Mouse (Mus musculus) liver, embryonic 16.5 days (tissue): ENCODE results near the gene Col26a1. TPM values are rescaled to one million over a fixed set of nuclear protein-coding genes. Genes with fewer than 3 reads are reported as not detected.

ENCODE experiments used
- ATAC-seq: fragments of 200-750 bp; cut with Nextera tagmentation; 2 replicates; pipeline ENCODE4 v1.8.0; 2017; ENCODE audit warnings: low read depth, mild to moderate bottlenecking, moderate number of reproducible peaks, moderate library complexity
- H3K27ac ChIP-seq: fragments of 300-500 bp; sonication (generic); 2 replicates; pipeline ENCODE4 v1.5.1; 2014; ENCODE audit warnings: mild to moderate bottlenecking, low read length
- H3K27me3 ChIP-seq: fragments of 300-500 bp; sonication (generic); 2 replicates; pipeline ENCODE4 v1.6.1; 2014; ENCODE audit warnings: low read depth, low read length, mixed read lengths; ENCODE audit not compliant: control insufficient read depth, insufficient read depth
- H3K36me3 ChIP-seq: fragments of 300-500 bp; sonication (generic); 2 replicates; pipeline ENCODE4 v1.6.1; 2014; ENCODE audit warnings: mild to moderate bottlenecking; ENCODE audit not compliant: control insufficient read depth, insufficient read depth
- H3K4me1 ChIP-seq: fragments of 300-500 bp; sonication (generic); 2 replicates; pipeline ENCODE4 v1.6.1; 2014; ENCODE audit warnings: low read depth, low read length, mixed read lengths; ENCODE audit not compliant: control insufficient read depth
- H3K4me2 ChIP-seq: fragments of 300-500 bp; sonication (generic); 2 replicates; pipeline ENCODE4 v1.6.1; 2014; ENCODE audit warnings: low read depth, low read length, mixed read lengths
- H3K4me3 ChIP-seq: fragments of 300-500 bp; sonication (generic); 2 replicates; pipeline ENCODE4 v1.5.1; 2014; ENCODE audit warnings: low read depth, mild to moderate bottlenecking, low read length
- H3K9ac ChIP-seq: fragments of 300-500 bp; sonication (generic); 2 replicates; pipeline ENCODE4 v1.6.1; 2014; ENCODE audit warnings: low read depth, low read length
- H3K9me3 ChIP-seq: fragments of 300-500 bp; sonication (generic); replicated peaks from 2 replicates; pipeline ENCODE4 v1.6.1; 2016; ENCODE audit warnings: low read length; ENCODE audit not compliant: control insufficient read depth
- WGBS: fragments of 180-500 bp; shearing (Covaris S2); extraction: QIAGEN DNeasy Blood & Tissue Kit; methylation state at CpG from one replicate; pipeline ENCODE4 v1.1.7; 2014; ENCODE audit not compliant: insufficient replicate concordance; 5-methylcytosine and 5-hydroxymethylcytosine counted together
- polyA plus RNA-seq: library from polyadenylated mRNA; unstranded; fragments of >200 nt; fragmentation: Nextera tagmentation; extraction: Ambion mirVana; gene quantifications from 2 replicates; pipeline ENCODE4 v1.2.1, GENCODE M21; 2015

The Col26a1 gene
- polyA plus RNA-seq, 1 experiment from 2014 or later = 0.42 TPM

GRCm38 (mm10) chr5:136702159-136702725 lies 180.8 kb downstream of the Col26a1 start:
- Histone ChIP-seq H3K27ac (no peak overlapping the region), H3K27me3 (no peaks in the 10 kb centered on the region), H3K4me2 (no peak overlapping the region), H3K9ac (no peak overlapping the region), H3K4me3 (no peak overlapping the region), H3K36me3 (no peaks in the 10 kb centered on the region), H3K4me1 (no peaks in the 10 kb centered on the region), H3K9me3 (no peaks in the 10 kb centered on the region; the same call in 1 of the 2 replicates)
- 35% methylated on average over 3 of the region's 3 CpGs for WGBS
- ATAC-seq = no peak

GRCm38 (mm10) chr5:136697618-136698017 lies 185.4 kb downstream of the Col26a1 start:
- no peaks in the 10 kb centered on the region for H3K27me3 ChIP-seq
- H3K4me3 ChIP-seq = no peak overlapping the region
- no peaks in the 10 kb centered on the region for H3K36me3 ChIP-seq
- no peaks in the 10 kb centered on the region for H3K9me3 ChIP-seq
- no peak overlapping the region for H3K4me2 ChIP-seq
- H3K27ac ChIP-seq = no peak overlapping the region
- no peak overlapping the region for H3K9ac ChIP-seq
- WGBS = 59% methylated on average over 9 of the region's 9 CpGs
- no peaks in the 10 kb centered on the region for H3K4me1 ChIP-seq
- no peak for ATAC-seq

GRCm38 (mm10) chr5:136696516-136696915 lies 186.5 kb downstream of the Col26a1 start:
- H3K9me3 ChIP-seq = no peaks in the 10 kb centered on the region
- no peaks in the 10 kb centered on the region for H3K4me1 ChIP-seq
- no peak for ATAC-seq
- H3K4me2 ChIP-seq = no peak overlapping the region
- H3K27ac ChIP-seq = no peak overlapping the region
- 66% methylated on average over 5 of the region's 5 CpGs for WGBS
- H3K36me3 ChIP-seq = no peaks in the 10 kb centered on the region
- H3K4me3 ChIP-seq = no peak overlapping the region
- no peaks in the 10 kb centered on the region for H3K27me3 ChIP-seq
- no peak overlapping the region for H3K9ac ChIP-seq

- no peaks in the 10 kb centered on the region for H3K36me3 ChIP-seq
- 60% methylated on average over 6 of the region's 6 CpGs for WGBS
- H3K27me3 ChIP-seq = no peaks in the 10 kb centered on the region
- no peaks in the 10 kb centered on the region for H3K9me3 ChIP-seq
- H3K4me3 ChIP-seq = no peak overlapping the region
- H3K9ac ChIP-seq = no peak overlapping the region
- ATAC-seq = no peak
- no peak overlapping the region for H3K27ac ChIP-seq
- no peak overlapping the region for H3K4me2 ChIP-seq
- no peaks in the 10 kb centered on the region for H3K4me1 ChIP-seq
Measured at GRCm38 (mm10) chr5:136694976-136695375, 188.0 kb downstream of the Col26a1 start.

DNA sequence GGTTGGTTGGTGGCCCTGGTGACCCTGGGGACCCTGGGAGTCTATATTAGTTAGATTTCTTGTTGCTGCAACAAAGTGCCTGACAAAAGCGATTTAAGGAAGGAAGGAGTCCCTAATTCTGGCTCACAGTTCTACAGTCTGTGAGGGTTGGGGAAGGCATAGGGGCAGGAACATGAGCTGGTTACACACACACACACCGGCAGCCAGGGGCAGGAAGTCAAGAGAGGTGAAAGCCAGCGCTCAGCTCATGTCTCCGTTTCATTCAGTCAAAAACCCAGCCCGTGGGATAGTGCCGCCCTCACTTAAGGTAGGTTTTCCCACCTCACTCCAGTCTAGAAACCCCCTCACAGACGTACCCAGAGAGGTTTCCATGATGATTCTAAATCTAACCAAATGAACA lies 189.6 kb downstream of the Col26a1 start:
- no peak overlapping the region for H3K4me3 ChIP-seq

DNA sequence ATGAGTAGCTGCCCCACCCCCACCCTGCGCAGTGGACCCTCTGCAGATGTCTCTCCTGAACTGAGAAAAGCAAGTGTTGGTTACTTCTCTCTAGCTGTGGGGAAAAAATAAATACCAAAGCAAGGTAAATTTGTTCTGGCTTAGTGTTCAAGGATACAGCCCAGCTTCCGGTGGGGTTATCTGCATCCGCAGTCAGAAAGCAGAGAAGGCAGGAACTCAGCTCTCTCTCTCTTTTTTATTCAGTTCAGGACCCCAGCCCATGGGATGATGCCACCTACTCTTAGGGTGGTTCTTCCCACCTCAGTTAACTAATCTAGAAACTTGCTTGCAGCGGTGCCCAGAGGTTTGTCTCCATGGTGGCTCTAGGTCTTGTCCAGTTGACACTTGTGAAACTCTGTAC lies 190.2 kb downstream of the Col26a1 start, which contains the start of gene Myl10:
TSS of gene Myl10 (plus strand) at position 363 of the 400 bp plus-strand sequence.
- H3K27me3 ChIP-seq = no peaks in the 10 kb centered on the region
- H3K9me3 ChIP-seq = no peaks in the 10 kb centered on the region
- H3K4me1 ChIP-seq = no peaks in the 10 kb centered on the region
- no peaks in the 10 kb centered on the region for H3K36me3 ChIP-seq
- H3K27ac ChIP-seq = no peak within 1 kb of the TSS
- ATAC-seq = no peak
- H3K4me2 ChIP-seq = no peak within 1 kb of the TSS
- no peak within 1 kb of the TSS for H3K9ac ChIP-seq
- WGBS = 57% methylated on average over 4 of the region's 4 CpGs
- no peak within 1 kb of the TSS for H3K4me3 ChIP-seq

More for the DNA sequence above, 189.6 kb downstream of the Col26a1 start:
- ATAC-seq = no peak
- Histone ChIP-seq H3K9ac (no peak overlapping the region), H3K9me3 (no peaks in the 10 kb centered on the region), H3K27ac (no peak overlapping the region), H3K4me1 (no peaks in the 10 kb centered on the region), H3K36me3 (no peaks in the 10 kb centered on the region), H3K4me2 (no peak overlapping the region), H3K27me3 (no peaks in the 10 kb centered on the region)
- 28% methylated on average over 7 of the region's 7 CpGs for WGBS

Other genes with a start within 250 kb of the Col26a1 start
- gene Myl10, start 190.1 kb downstream of the Col26a1 start, polyA plus RNA-seq = not detected in 2 replicates
- gene Ift22, start 24.9 kb upstream of the Col26a1 start, polyA plus RNA-seq = 7.6 and 8.4 TPM in 2 replicates
- 172 and 179 TPM in 2 replicates for gene Fis1, start 70.1 kb upstream of the Col26a1 start, polyA plus RNA-seq
- gene Cldn15, start 83.4 kb upstream of the Col26a1 start, polyA plus RNA-seq = 7.5 and 7.9 TPM in 2 replicates
- gene Plod3, start 103.8 kb upstream of the Col26a1 start, polyA plus RNA-seq = 12.2 and 12.9 TPM in 2 replicates
- 51.3 and 52.2 TPM in 2 replicates for gene Znhit1, start 104.8 kb upstream of the Col26a1 start, polyA plus RNA-seq
- 0.21 TPM in 1 of 2 replicates, not detected in the other for gene Vgf, start 143.2 kb upstream of the Col26a1 start, polyA plus RNA-seq
- 68.6 and 73.3 TPM in 2 replicates for gene Ap1s1, start 162.9 kb upstream of the Col26a1 start, polyA plus RNA-seq
- gene Serpine1, start 189.1 kb upstream of the Col26a1 start, polyA plus RNA-seq = 0.30 and 0.34 TPM in 2 replicates
- gene Trim56, start 233.0 kb upstream of the Col26a1 start, polyA plus RNA-seq = 13.7 and 13.8 TPM in 2 replicates